Mouse (Mus musculus) intestine, embryonic 14.5 days (tissue): ENCODE data around the gene Zfp975. TPM values are rescaled to one million over a fixed set of nuclear protein-coding genes. Genes with fewer than 3 reads are reported as not detected.
"Not testable (repeated sequence)": the region's sequence is repeated elsewhere in the genome, so short reads cannot be mapped to it uniquely, and the experiment has no call there.

Experiments used
- ATAC-seq: fragments of 200-750 bp; cut with Nextera tagmentation; replicated peaks from 2 replicates; pipeline ENCODE4 v1.8.0; 2017; ENCODE audit warnings: low read depth, moderate number of reproducible peaks, moderate TSS enrichment, moderate library complexity; ENCODE audit not compliant: low FRiP score, low TSS enrichment
- DNase-seq: peaks from one replicate; pipeline ENCODE4 v3.0.0-alpha.2; 2018; ENCODE audit warnings: low spot score
- H3K27ac ChIP-seq: fragments of 300-500 bp; sonication (generic); 2 replicates; pipeline ENCODE4 v1.5.1; 2014; ENCODE audit warnings: low read depth, mild to moderate bottlenecking, control low read depth
- H3K27me3 ChIP-seq: fragments of 300-500 bp; sonication (generic); replicated peaks from 2 replicates; pipeline ENCODE4 v1.6.1; 2014; ENCODE audit warnings: low read length, control low read depth; ENCODE audit not compliant: control insufficient read depth, insufficient read depth
- H3K36me3 ChIP-seq: fragments of 300-500 bp; sonication (generic); 2 replicates; pipeline ENCODE4 v1.6.1; 2014; ENCODE audit warnings: low read length, control low read depth; ENCODE audit not compliant: control insufficient read depth, insufficient read depth
- H3K4me1 ChIP-seq: fragments of 300-500 bp; sonication (generic); replicated peaks from 2 replicates; pipeline ENCODE4 v1.6.1; 2014; ENCODE audit warnings: low read length, control low read depth, mixed read lengths; ENCODE audit not compliant: control insufficient read depth, insufficient read depth
- H3K4me2 ChIP-seq: fragments of 300-500 bp; sonication (generic); 2 replicates; pipeline ENCODE4 v1.6.1; 2014; ENCODE audit warnings: low read length
- H3K4me3 ChIP-seq: fragments of 300-500 bp; sonication (generic); 2 replicates; pipeline ENCODE4 v1.5.1; 2014; ENCODE audit warnings: low read depth, low read length, control low read depth, mixed read lengths
- H3K9ac ChIP-seq: fragments of 300-500 bp; sonication (generic); 2 replicates; pipeline ENCODE4 v1.6.1; 2014; ENCODE audit warnings: mild to moderate bottlenecking, low read length
- H3K9me3 ChIP-seq: fragments of 300-500 bp; sonication (generic); 2 replicates; pipeline ENCODE4 v1.6.1; 2016; ENCODE audit warnings: low read length, control low read depth; ENCODE audit not compliant: control insufficient read depth
- WGBS: fragments of 180-500 bp; shearing (Covaris S2); extraction: QIAGEN DNeasy Blood & Tissue Kit; methylation state at CpG from one replicate; pipeline ENCODE4 v1.1.7; 2014; 5-methylcytosine and 5-hydroxymethylcytosine counted together
- polyA plus RNA-seq: library from polyadenylated mRNA; unstranded; fragments of >200 nt; fragmentation: Nextera tagmentation; extraction: Ambion mirVana; gene quantifications from 2 replicates; pipeline ENCODE4 v1.2.1, GENCODE M21; 2014

Gene Zfp975
- polyA plus RNA-seq, 1 experiment from 2014 or later = 7.9 TPM

DNA sequence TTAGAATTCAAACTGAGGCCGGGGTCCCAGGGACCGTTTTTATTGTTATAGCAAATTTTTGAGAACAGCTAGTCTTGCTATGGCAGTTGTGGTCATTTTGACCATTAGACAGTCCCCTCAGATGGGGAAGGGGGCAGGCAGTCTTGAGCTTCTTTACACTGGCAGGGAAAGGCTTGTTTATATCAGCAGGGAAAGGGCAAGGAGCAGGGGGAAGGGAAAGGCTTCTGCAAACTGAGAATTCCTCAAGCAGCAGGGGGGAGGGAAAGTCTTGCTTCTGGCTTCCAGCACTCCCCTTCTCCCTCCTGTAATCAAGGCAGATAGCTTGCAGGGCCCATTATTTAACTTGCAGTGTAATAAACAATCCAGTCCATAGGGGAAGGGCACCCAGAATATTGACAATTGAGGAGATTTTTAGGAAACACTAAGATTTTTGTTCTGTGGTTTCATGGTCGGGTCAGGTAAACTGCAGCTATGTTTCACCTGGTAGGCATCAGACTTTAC, 49.4 kb downstream of the Zfp975 start:
- not testable (repeated sequence) for H3K27me3 ChIP-seq, H3K27ac ChIP-seq, H3K9me3 ChIP-seq, H3K9ac ChIP-seq, H3K36me3 ChIP-seq, H3K4me1 ChIP-seq, ATAC-seq
- Histone ChIP-seq H3K4me2 (peak overlapping the region; percentile 50), H3K4me3 (peak overlapping the region; percentile 46)
- 14% methylated on average over 3 of the region's 3 CpGs for WGBS
- peak; percentile 57 for DNase-seq

DNA sequence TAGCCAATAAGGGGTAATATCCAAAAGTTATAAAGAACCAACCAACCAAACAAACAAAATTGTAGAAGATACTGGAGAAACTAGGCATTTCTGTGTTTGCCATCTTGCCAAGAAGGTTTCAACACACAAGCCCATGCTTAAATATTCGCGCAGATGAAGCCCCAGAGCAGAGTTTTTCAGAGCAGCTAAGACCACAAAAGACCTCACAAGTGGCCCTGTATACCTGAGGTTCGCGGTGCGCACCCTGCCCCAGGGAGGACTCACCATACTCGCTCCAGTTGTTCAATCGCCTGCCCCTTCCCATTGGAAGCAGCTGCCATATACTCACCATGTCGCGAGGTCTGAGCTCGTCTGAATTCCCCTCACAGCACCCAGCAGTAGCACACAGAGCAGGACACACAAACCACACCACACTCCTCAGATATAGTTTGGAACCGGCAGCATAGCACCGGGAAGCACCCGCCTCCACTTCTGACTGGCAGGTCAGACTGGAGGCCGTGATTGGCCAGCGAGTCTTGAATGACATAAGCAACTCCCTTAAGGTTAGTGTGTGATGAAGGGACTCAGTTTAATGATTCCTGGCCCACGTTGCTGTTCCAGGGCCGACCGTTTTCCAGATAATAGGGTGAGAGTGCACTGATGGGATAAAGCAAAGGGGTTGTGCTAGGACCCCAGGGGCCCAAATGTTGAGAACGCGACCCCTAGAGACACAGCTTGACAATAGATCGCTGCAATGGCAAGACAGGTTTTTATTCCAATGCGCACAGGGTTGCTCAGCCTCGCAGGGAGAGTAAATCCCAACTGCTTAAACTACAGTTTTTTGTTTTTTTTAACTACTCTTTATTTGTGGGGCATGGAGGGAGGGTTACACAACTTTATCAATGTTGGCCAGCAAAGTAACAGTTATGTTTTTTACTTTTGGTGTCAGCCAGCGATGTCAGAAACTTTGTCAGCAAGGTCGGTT, 50.1 kb downstream of the Zfp975 start, which contains the start of gene Zfp976:
TSS of gene Zfp976 (minus strand) at position 437 of the 964 bp plus-strand sequence.
- DNase-seq (peak; percentile 84), ATAC-seq (peak; percentile 98)
- H3K9me3 ChIP-seq, H3K36me3 ChIP-seq, H3K27me3 ChIP-seq, H3K4me1 ChIP-seq: not testable (repeated sequence)
- Histone ChIP-seq H3K27ac (peak within 1 kb of the TSS; percentile 22; the same call in 1 of the 2 replicates), H3K4me3 (peak within 1 kb of the TSS; percentile 46), H3K9ac (peak within 1 kb of the TSS; percentile 41), H3K4me2 (peak within 1 kb of the TSS; percentile 50)
- 2% methylated on average over 25 of the region's 25 CpGs for WGBS

DNA sequence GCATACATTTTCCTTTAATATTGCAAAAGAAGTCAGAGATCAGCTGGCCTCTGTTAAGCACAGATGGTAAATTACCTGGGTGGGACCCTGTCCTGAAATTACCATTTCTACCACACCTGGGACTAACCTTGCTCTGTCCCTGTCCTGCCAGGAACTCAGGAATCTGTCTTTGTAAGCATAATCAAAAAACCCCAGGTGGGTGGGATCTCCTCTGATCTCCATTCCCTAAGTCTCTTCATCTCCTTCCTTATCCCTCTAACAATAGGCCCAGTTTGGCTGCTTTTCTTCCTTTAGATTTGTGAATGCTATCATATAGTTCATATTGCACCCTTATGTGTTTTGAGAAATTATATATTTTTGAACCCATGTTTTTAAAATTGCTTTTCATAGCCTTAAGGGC, 61.5 kb downstream of the Zfp975 start:
- H3K4me1 ChIP-seq, H3K27ac ChIP-seq, H3K4me2 ChIP-seq, H3K9ac ChIP-seq, H3K9me3 ChIP-seq, H3K4me3 ChIP-seq, ATAC-seq, H3K27me3 ChIP-seq, H3K36me3 ChIP-seq, DNase-seq: not testable (repeated sequence)

Other genes starting within 250 kb of the Zfp975 start
- not detected in 2 replicates for gene 4933421I07Rik, start 244.6 kb downstream of the Zfp975 start, polyA plus RNA-seq
- 10.6 and 12.8 TPM in 2 replicates for gene Zfp141, start 187.0 kb downstream of the Zfp975 start, polyA plus RNA-seq
- not detected in 2 replicates for gene Gm21028, start 114.2 kb downstream of the Zfp975 start, polyA plus RNA-seq
- 2.1 and 2.7 TPM in 2 replicates for gene Zfp977, start 100.2 kb downstream of the Zfp975 start, polyA plus RNA-seq
- gene Zfp976, start 50.2 kb downstream of the Zfp975 start, polyA plus RNA-seq = 1.9 and 2.4 TPM in 2 replicates
- gene Gm17067, start 34.3 kb upstream of the Zfp975 start, polyA plus RNA-seq = not detected in 2 replicates
- not detected in 2 replicates for gene Vmn2r62, start 100.8 kb upstream of the Zfp975 start, polyA plus RNA-seq
- gene Gm2381, start 174.5 kb upstream of the Zfp975 start, polyA plus RNA-seq = not detected in 2 replicates
- not detected in 2 replicates for gene Vmn2r63, start 241.1 kb upstream of the Zfp975 start, polyA plus RNA-seq